Mouse (Mus musculus) cerebellum, adult 8-10 months (tissue): Measurements from ENCODE around the gene Vmn1r26.
"Not testable (repeated sequence)": the region's sequence is repeated elsewhere in the genome, so short reads cannot be mapped to it uniquely, and the experiment has no call there.

Experiments used
- DNase-seq: peaks from one replicate; pipeline ENCODE4 v3.0.0; 2022

The Vmn1r26 gene

GRCm38 (mm10) chr6:58015059-58015458 is at the start of gene Vmn1r26:
Gene Vmn1r26 (minus strand): TSS chr6:58015159.
- no peak for DNase-seq

DNA sequence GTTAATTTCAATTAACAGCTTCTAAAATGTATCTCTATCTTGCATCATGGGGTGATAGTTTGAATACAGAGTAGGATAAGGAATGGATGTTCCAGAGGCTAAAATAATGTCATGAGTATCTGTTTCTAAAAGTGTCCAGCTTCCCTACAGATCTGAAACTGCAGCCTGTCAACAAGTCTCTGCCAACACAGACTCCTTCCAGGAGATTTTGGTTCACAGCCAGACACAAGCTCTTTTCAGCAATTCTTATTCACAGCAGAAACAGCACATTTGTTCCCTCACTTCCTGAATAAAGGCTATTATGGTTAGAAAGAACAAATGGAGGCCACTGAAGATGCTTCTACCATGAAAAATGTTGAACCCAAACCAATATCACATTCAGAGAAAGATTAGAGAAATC is 29.1 kb upstream of the Vmn1r26 start:
- no peak for DNase-seq

DNA sequence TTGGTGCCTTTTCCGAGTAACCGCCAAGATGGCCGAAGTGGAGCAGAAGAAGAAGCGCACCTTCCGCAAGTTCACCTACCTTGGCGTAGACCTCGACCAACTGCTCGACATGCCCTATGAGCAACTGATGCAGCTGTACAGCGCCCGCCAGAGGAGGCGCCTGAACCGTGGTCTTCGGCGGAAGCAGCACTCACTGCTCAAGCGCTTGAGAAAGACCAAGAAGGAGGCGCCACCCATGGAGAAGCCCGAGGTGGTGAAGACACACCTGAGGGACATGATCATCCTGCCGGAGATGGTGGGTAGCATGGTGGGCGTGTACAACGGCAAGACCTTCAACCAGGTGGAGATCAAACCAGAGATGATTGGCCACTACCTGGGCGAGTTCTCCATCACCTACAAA is 2.5 kb upstream of the Vmn1r26 start:
- DNase-seq, result peak; percentile 1

DNA sequence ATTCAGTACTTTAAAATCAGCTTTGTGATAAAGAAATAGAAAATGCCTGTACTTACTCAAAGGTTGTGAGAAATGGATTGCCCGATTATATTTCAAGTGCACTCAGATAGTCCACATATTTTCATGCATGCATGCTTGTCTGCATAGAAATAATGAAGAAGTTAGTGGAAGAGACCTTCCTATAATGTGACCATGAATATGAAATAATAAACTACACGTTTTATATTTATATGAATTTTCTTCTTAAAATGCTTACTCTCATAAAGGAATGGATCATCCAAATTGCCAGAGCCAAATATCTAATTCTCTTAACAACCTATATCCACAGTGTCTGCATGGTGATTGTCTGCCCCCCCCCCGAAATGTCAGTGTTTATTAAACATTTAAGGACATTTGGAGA is 34.2 kb downstream of the Vmn1r26 start, which contains the start of gene Vmn1r25:
TSS of gene Vmn1r25 (minus strand) at position 101 of the 400 bp plus-strand sequence.
- no peak for DNase-seq

DNA sequence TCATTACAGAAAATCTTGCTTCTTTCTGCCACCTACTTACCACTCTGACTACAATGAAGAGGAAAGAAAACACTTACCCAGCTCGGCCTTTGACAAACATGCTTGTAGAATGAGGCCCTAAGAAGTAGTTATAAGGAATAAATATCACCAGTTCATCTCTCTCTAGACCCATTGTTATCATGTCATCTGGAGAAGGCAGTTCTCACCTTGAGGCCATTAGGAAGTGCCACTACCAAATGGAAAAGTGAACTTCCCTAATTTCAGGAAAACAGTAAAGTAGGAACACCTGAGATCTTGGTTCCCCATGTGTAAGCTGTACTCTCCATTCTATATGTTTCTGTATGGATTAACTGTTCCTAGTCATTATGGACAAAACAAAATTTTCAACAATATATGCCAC is 53.6 kb downstream of the Vmn1r26 start, which contains the start of gene Vmn1r24:
TSS of gene Vmn1r24 (minus strand) at position 101 of the 400 bp plus-strand sequence.
- not testable (repeated sequence) for DNase-seq
